Comparison of ENCODE assay signal across 8 mouse cellular contexts in genomic region chr9:75313832-75314516, GRCm38 (mm10). TPM values are rescaled to one million over a fixed set of nuclear protein-coding genes. Genes with fewer than 3 reads are reported as not detected.
A peak's percentile ranks its signal among the peaks of the same experiment; 100 is the strongest.
DNase-seq lines count a peak whose midpoint lies in the region; ATAC-seq lines count a peak whose summit lies in the region.

No protein-coding gene starts in this region.

- DNase-seq in 416B (ENCODE audit: low read depth): peak; percentile 54
- peak; percentile 89 to 93 for DNase-seq in adrenal gland, postnatal 36 days
- DNase-seq in natural killer cell, adult 2 months (ENCODE audit: low spot score in 2 of 2): peak; percentile 62 to 64

- ATAC-seq in embryonic facial prominence, embryonic 13.5 days (ENCODE audit: insufficient number of reproducible peaks, insufficient read depth, low FRiP score, low TSS enrichment, low read depth): peak; percentile 86
- peak; percentile 84 for ATAC-seq in heart, embryonic 11.5 days (replicated peaks; ENCODE audit: insufficient number of reproducible peaks, low FRiP score, low TSS enrichment)
- peak; percentile 90 for ATAC-seq in kidney, embryonic 16.5 days (ENCODE audit: low FRiP score, low TSS enrichment)
- peak; percentile 80 for ATAC-seq in liver, embryonic 12.5 days
- ATAC-seq in stomach, embryonic 15.5 days (ENCODE audit: insufficient read depth, low FRiP score, low read depth): peak; percentile 74

- no peaks in the 10 kb centered on the region for H3K9me3 ChIP-seq in embryonic facial prominence, embryonic 13.5 days
- no peaks in the 10 kb centered on the region for H3K9me3 ChIP-seq in heart, embryonic 11.5 days (replicated peaks; ENCODE audit: control insufficient read depth, low read length)
- no peaks in the 10 kb centered on the region for H3K9me3 ChIP-seq in kidney, embryonic 16.5 days (ENCODE audit: low read length)
- H3K9me3 ChIP-seq in liver, embryonic 12.5 days (replicated peaks): no peaks in the 10 kb centered on the region
- H3K9me3 ChIP-seq in stomach, embryonic 15.5 days: no peaks in the 10 kb centered on the region

- H3K27ac ChIP-seq in embryonic facial prominence, embryonic 13.5 days: peak overlapping the region; percentile 88
- H3K27ac ChIP-seq in heart, embryonic 11.5 days (ENCODE audit: low read depth, low read length): peak overlapping the region; percentile 84
- H3K27ac ChIP-seq in kidney, embryonic 16.5 days (ENCODE audit: low read length): peak overlapping the region; percentile 57
- H3K27ac ChIP-seq in liver, embryonic 12.5 days: 0 out of 2 replicates have a peak overlapping the region, but pooled peaks have one; percentile 23
- peak overlapping the region; percentile 87 for H3K27ac ChIP-seq in stomach, embryonic 15.5 days

- H3K36me3 ChIP-seq in embryonic facial prominence, embryonic 13.5 days: no peaks in the 10 kb centered on the region
- H3K36me3 ChIP-seq in heart, embryonic 11.5 days (ENCODE audit: control insufficient read depth, insufficient read depth, low read length): no peaks in the 10 kb centered on the region
- no peaks in the 10 kb centered on the region for H3K36me3 ChIP-seq in kidney, embryonic 16.5 days (ENCODE audit: insufficient read depth, low read length)
- no peaks in the 10 kb centered on the region for H3K36me3 ChIP-seq in liver, embryonic 12.5 days
- H3K36me3 ChIP-seq in stomach, embryonic 15.5 days: no peaks in the 10 kb centered on the region

- peak overlapping the region; percentile 86 for H3K4me2 ChIP-seq in embryonic facial prominence, embryonic 13.5 days
- peak overlapping the region; percentile 68 for H3K4me2 ChIP-seq in heart, embryonic 11.5 days
- H3K4me2 ChIP-seq in kidney, embryonic 16.5 days (replicated peaks; ENCODE audit: low read depth, low read length): peak overlapping the region; percentile 71
- H3K4me2 ChIP-seq in liver, embryonic 12.5 days: peak overlapping the region; percentile 97
- H3K4me2 ChIP-seq in stomach, embryonic 15.5 days: peak overlapping the region; percentile 93

- under 1% methylated on average over 52 of the region's 52 CpGs for WGBS in embryonic facial prominence, embryonic 13.5 days
- under 1% methylated on average over 52 of the region's 52 CpGs for WGBS in heart, embryonic 11.5 days (ENCODE audit: insufficient replicate concordance)
- under 1% methylated on average over 41 of the region's 52 CpGs for WGBS in kidney, embryonic 16.5 days
- WGBS in liver, embryonic 12.5 days (ENCODE audit: insufficient replicate concordance): under 1% methylated on average over 47 of the region's 52 CpGs
- WGBS in stomach, embryonic 15.5 days: under 1% methylated on average over 46 of the region's 52 CpGs

- peak overlapping the region; percentile 81 for H3K9ac ChIP-seq in embryonic facial prominence, embryonic 13.5 days
- peak overlapping the region; percentile 83 for H3K9ac ChIP-seq in heart, embryonic 11.5 days (ENCODE audit: low read depth, low read length)
- H3K9ac ChIP-seq in kidney, embryonic 16.5 days (replicated peaks; ENCODE audit: low read length): peak overlapping the region; percentile 72
- H3K9ac ChIP-seq in liver, embryonic 12.5 days: peak overlapping the region; percentile 68
- peak overlapping the region; percentile 50 for H3K9ac ChIP-seq in stomach, embryonic 15.5 days

- H3K4me1 ChIP-seq in embryonic facial prominence, embryonic 13.5 days: peaks cover 23% of the 10 kb centered on the region
- H3K4me1 ChIP-seq in heart, embryonic 11.5 days (ENCODE audit: control insufficient read depth, insufficient read depth, low read length): peaks cover 8% of the 10 kb centered on the region; the same call in 1 of the 2 replicates
- peaks cover 9% of the 10 kb centered on the region for H3K4me1 ChIP-seq in kidney, embryonic 16.5 days (ENCODE audit: insufficient read depth, low read length)
- H3K4me1 ChIP-seq in liver, embryonic 12.5 days: peaks cover 17% of the 10 kb centered on the region; the same call in 1 of the 2 replicates
- H3K4me1 ChIP-seq in stomach, embryonic 15.5 days: peaks cover 13% of the 10 kb centered on the region; the same call in 1 of the 2 replicates

- no peaks in the 10 kb centered on the region for H3K27me3 ChIP-seq in embryonic facial prominence, embryonic 13.5 days
- H3K27me3 ChIP-seq in heart, embryonic 11.5 days (ENCODE audit: control insufficient read depth, insufficient read depth, low read length): no peaks in the 10 kb centered on the region
- H3K27me3 ChIP-seq in kidney, embryonic 16.5 days (ENCODE audit: insufficient read depth, low read length): no peaks in the 10 kb centered on the region
- peaks cover 30% of the 10 kb centered on the region for H3K27me3 ChIP-seq in liver, embryonic 12.5 days (replicated peaks)
- no peaks in the 10 kb centered on the region for H3K27me3 ChIP-seq in stomach, embryonic 15.5 days (replicated peaks)

- H3K4me3 ChIP-seq in embryonic facial prominence, embryonic 13.5 days: peak overlapping the region; percentile 76
- H3K4me3 ChIP-seq in heart, embryonic 11.5 days (ENCODE audit: low read depth, low read length): peak overlapping the region; percentile 63
- H3K4me3 ChIP-seq in kidney, embryonic 16.5 days (ENCODE audit: low read length): peak overlapping the region; percentile 85
- peak overlapping the region; percentile 63 for H3K4me3 ChIP-seq in liver, embryonic 12.5 days
- peak overlapping the region; percentile 74 for H3K4me3 ChIP-seq in stomach, embryonic 15.5 days (replicated peaks)

RNA-seq across cellular contexts. Expression of gene Gnb5, which starts 7.9 kb away (rescaled TPM):
- total RNA-seq in adrenal gland, postnatal 36 days (2021): 10 to 100 TPM; 48.8 to 52.4 TPM
- polyA plus RNA-seq in embryonic facial prominence, embryonic 13.5 days (2015; fragmentation: Nextera tagmentation; extraction: Ambion mirVana): 32.3 and 33.4 TPM in 2 replicates
- 54.3 and 67.8 TPM in 2 replicates for polyA plus RNA-seq in heart, embryonic 11.5 days (2014; fragmentation: Nextera tagmentation; extraction: Ambion mirVana)
- 30.3 and 30.9 TPM in 2 replicates for polyA plus RNA-seq in kidney, embryonic 16.5 days (2015; fragmentation: Nextera tagmentation; extraction: Ambion mirVana)
- polyA plus RNA-seq in liver, embryonic 12.5 days (2016; fragmentation: Nextera tagmentation; extraction: Ambion mirVana): 3.5 and 3.9 TPM in 2 replicates
- polyA plus RNA-seq in stomach, embryonic 15.5 days (2015; fragmentation: Nextera tagmentation; extraction: Ambion mirVana): 18.9 and 20.5 TPM in 2 replicates

RNA-seq across cellular contexts. Expression of gene Bcl2l10, which starts 33.6 kb away (rescaled TPM):
- under 1 TPM in 1 of 2 experiments, not detected in 1; 0.83 TPM for total RNA-seq in adrenal gland, postnatal 36 days (2021)
- polyA plus RNA-seq in embryonic facial prominence, embryonic 13.5 days (2015; fragmentation: Nextera tagmentation; extraction: Ambion mirVana): not detected in 2 replicates
- polyA plus RNA-seq in heart, embryonic 11.5 days (2014; fragmentation: Nextera tagmentation; extraction: Ambion mirVana): not detected in 2 replicates
- not detected in 2 replicates for polyA plus RNA-seq in kidney, embryonic 16.5 days (2015; fragmentation: Nextera tagmentation; extraction: Ambion mirVana)
- polyA plus RNA-seq in liver, embryonic 12.5 days (2016; fragmentation: Nextera tagmentation; extraction: Ambion mirVana): not detected in 2 replicates
- polyA plus RNA-seq in stomach, embryonic 15.5 days (2015; fragmentation: Nextera tagmentation; extraction: Ambion mirVana): not detected in 2 replicates

Comparison
In these comparisons a context has a peak if more than half of its experiments do, and no peak if none do; other contexts are left out.
1. Peak in every context shown above with its lines: DNase-seq, ATAC-seq, H3K4me3 ChIP-seq and H3K27ac ChIP-seq.
2. H3K27ac ChIP-seq: peak in every context shown above with its lines; median percentile 88 in embryonic facial prominence, embryonic 13.5 days; 87 in stomach, embryonic 15.5 days; 84 in heart, embryonic 11.5 days; 57 in kidney, embryonic 16.5 days; 23 in liver, embryonic 12.5 days.